Mouse (Mus musculus): ENCODE measurements around the gene Rasa4. TPM values are rescaled to one million over a fixed set of nuclear protein-coding genes. Genes with fewer than 3 reads are reported as not detected.
A peak's percentile ranks its signal among the peaks of the same experiment; 100 is the strongest.

The Rasa4 gene
- polyA plus RNA-seq, 1 experiment from 2014 or later: 10.4 TPM

DNA sequence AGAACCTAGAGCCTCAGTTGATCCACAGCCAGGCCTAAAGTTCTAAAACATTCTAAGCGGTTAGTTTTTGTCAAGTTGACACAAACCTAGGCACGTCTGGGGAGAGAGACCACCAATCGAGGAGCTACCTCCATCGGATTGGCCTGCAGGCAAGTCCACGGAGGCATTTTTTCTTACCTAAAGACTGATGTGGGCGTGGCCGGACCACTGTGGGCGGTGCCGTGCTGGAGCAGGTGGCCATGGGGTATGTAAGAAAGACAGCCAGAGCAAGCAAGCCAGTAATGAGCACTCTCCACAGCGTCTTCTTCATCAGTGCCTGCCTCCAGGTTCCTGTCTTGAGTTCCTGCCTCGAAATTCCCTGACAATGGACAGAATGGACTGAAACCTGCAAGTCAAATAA, 10.2 kb upstream of the Rasa4 start:
- Histone ChIP-seq H3K4me2 (no peak overlapping the region), H3K4me3 (replicated peaks) (no peak overlapping the region), H3K27me3 (replicated peaks) (no peaks in the 10 kb centered on the region), H3K9ac (no peak overlapping the region), H3K27ac (no peak overlapping the region), H3K9me3 (no peaks in the 10 kb centered on the region), H3K4me1 (peaks cover 6% of the 10 kb centered on the region; the same call in 1 of the 2 replicates), H3K36me3 (no peaks in the 10 kb centered on the region)
- WGBS: 66% methylated on average over 11 of the region's 11 CpGs
- no peak for ATAC-seq (ENCODE audit: insufficient read depth, low FRiP score, low read depth)

DNA sequence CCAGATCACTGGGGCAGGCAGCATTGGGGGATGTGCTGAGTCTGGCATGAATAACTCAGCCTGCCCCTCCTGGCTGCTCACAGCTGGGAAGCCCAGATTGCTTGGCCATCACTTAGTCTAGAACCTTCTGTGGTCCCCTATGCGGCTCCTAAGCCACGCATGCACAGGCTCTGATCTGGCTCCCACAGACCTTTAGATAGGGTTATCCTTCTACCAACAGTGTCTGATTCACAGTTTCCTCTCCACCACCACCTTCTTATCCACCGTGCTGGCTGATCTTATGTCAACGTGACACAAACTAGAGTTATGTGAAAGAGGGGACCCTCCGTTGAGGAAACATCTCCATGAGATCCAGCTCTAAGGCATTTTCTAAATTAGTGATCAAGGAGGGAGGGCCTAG, 8.6 kb upstream of the Rasa4 start:
- no peaks in the 10 kb centered on the region for H3K27me3 ChIP-seq (replicated peaks)
- no peaks in the 10 kb centered on the region for H3K36me3 ChIP-seq
- H3K9ac ChIP-seq: no peak overlapping the region
- H3K4me3 ChIP-seq (replicated peaks): no peak overlapping the region
- peaks cover 6% of the 10 kb centered on the region; the same call in 1 of the 2 replicates for H3K4me1 ChIP-seq
- ATAC-seq (ENCODE audit: insufficient read depth, low FRiP score, low read depth): no peak
- H3K4me2 ChIP-seq: no peak overlapping the region
- 89% methylated on average over 5 of the region's 5 CpGs for WGBS
- no peak overlapping the region for H3K27ac ChIP-seq
- H3K9me3 ChIP-seq: no peaks in the 10 kb centered on the region

DNA sequence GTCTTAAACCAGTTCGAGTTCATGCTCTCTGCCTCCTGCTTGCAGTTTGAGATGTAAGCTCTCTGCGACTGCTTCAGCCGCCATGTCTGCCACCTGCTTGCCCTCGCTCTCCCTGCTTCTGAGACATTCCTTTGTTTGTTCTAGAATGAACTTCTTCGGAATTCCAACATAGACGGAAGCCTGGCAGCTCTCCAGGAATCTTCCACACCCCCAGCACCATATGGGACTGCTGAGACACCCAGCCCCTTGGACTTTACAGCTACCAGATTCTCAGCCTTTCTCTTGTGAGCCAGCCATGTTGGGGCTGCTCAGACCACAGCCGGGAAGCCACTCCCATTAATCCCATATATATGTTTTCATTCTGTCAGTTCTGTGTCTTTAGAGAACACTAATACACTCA, 7.4 kb upstream of the Rasa4 start:
- H3K27ac ChIP-seq: no peak overlapping the region
- H3K4me2 ChIP-seq: no peak overlapping the region
- peaks cover 6% of the 10 kb centered on the region; the same call in 1 of the 2 replicates for H3K4me1 ChIP-seq
- H3K27me3 ChIP-seq (replicated peaks): no peaks in the 10 kb centered on the region
- no peaks in the 10 kb centered on the region for H3K36me3 ChIP-seq
- H3K4me3 ChIP-seq (replicated peaks): no peak overlapping the region
- ATAC-seq (ENCODE audit: insufficient read depth, low FRiP score, low read depth): no peak
- H3K9me3 ChIP-seq: no peaks in the 10 kb centered on the region
- WGBS: 24% methylated on average over 7 of the region's 7 CpGs
- H3K9ac ChIP-seq: no peak overlapping the region

DNA sequence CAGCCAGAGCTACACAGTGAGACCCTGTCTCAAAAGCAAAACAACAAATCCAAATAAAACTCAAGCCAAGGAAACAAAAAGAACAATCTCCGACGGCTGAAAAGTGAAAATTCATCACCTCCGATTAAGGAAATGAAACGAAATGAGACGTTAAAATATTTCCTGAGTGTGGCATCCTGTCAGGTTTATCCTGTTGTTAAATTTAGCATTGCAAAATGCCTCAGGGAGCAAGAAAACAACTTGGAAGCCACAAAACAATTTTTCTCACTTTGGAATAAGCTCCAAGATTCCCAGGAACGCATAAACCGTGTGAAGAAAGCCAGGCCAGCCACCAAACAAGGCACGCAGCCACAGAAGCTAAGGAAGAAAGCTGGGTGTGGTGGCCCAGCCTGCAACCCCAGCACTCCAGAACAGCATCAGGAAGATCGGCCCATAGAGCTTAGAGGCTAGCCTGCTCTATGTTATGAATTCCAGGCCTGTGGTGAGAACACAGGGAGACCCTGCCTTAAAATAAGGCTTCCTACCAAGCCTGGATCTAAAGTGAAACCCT, 6.6 kb upstream of the Rasa4 start:
- H3K27ac ChIP-seq: peak overlapping the region; percentile 23; the same call in 1 of the 2 replicates
- H3K4me1 ChIP-seq: peaks cover 6% of the 10 kb centered on the region; the same call in 1 of the 2 replicates
- no peak overlapping the region for H3K4me2 ChIP-seq
- no peaks in the 10 kb centered on the region for H3K27me3 ChIP-seq (replicated peaks)
- H3K9ac ChIP-seq: no peak overlapping the region
- no peaks in the 10 kb centered on the region for H3K36me3 ChIP-seq
- WGBS: 73% methylated on average over 9 of the region's 9 CpGs
- H3K9me3 ChIP-seq: no peaks in the 10 kb centered on the region
- H3K4me3 ChIP-seq (replicated peaks): no peak overlapping the region
- ATAC-seq (ENCODE audit: insufficient read depth, low FRiP score, low read depth): no peak

DNA sequence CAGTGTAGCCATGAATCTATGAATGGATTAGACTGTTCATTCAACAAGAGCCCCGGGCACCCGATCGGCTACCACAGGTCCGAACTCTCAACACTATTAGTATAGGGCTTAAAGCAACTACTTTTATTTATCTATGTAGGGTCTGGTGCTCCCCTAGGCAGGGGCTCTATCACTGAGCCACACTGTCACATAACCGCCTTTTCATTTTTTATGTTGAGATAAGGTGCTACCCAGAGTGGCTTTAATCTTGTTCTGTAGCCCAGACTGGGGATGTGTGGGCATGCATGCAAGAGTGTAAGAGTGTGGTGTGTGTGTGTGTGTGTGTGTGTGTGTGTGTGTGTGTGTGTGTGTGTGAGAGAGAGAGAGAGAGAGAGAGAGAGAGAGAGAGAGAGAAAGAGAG, 5.6 kb upstream of the Rasa4 start:
- ATAC-seq (ENCODE audit: insufficient read depth, low FRiP score, low read depth): no peak
- Histone ChIP-seq H3K36me3 (no peaks in the 10 kb centered on the region), H3K9ac (no peak overlapping the region), H3K27me3 (replicated peaks) (no peaks in the 10 kb centered on the region), H3K4me1 (peaks cover 6% of the 10 kb centered on the region; the same call in 1 of the 2 replicates), H3K27ac (no peak overlapping the region), H3K9me3 (no peaks in the 10 kb centered on the region), H3K4me3 (replicated peaks) (no peak overlapping the region), H3K4me2 (no peak overlapping the region)
- WGBS: 85% methylated on average over 5 of the region's 5 CpGs

GRCm38 (mm10) chr5:136082345-136082744, 1.4 kb upstream of the Rasa4 start:
- Histone ChIP-seq H3K27me3 (replicated peaks) (no peaks in the 10 kb centered on the region), H3K36me3 (no peaks in the 10 kb centered on the region), H3K9me3 (no peaks in the 10 kb centered on the region), H3K4me3 (replicated peaks) (no peak overlapping the region), H3K4me2 (no peak overlapping the region), H3K4me1 (peaks cover 15% of the 10 kb centered on the region), H3K27ac (no peak overlapping the region), H3K9ac (no peak overlapping the region)
- ATAC-seq (ENCODE audit: insufficient read depth, low FRiP score, low read depth): no peak
- WGBS: 82% methylated on average over 4 of the region's 4 CpGs

GRCm38 (mm10) chr5:136084144-136084881, 597 bp downstream of the Rasa4 start:
- Histone ChIP-seq H3K27me3 (replicated peaks) (no peaks in the 10 kb centered on the region), H3K4me1 (peaks cover 15% of the 10 kb centered on the region), H3K9me3 (no peaks in the 10 kb centered on the region), H3K9ac (peak overlapping the region; percentile 50), H3K4me3 (replicated peaks) (peak overlapping the region; percentile 63), H3K36me3 (no peaks in the 10 kb centered on the region), H3K4me2 (peak overlapping the region; percentile 95), H3K27ac (no peak overlapping the region)
- no peak; the same call in 1 of the 2 replicates for ATAC-seq (ENCODE audit: insufficient read depth, low FRiP score, low read depth)
- 2% methylated on average over 23 of the region's 23 CpGs for WGBS

GRCm38 (mm10) chr5:136084891-136085651, 1.4 kb downstream of the Rasa4 start:
- H3K9ac ChIP-seq: no peak overlapping the region
- no peak overlapping the region for H3K27ac ChIP-seq
- peak overlapping the region; percentile 63 for H3K4me3 ChIP-seq (replicated peaks)
- H3K27me3 ChIP-seq (replicated peaks): no peaks in the 10 kb centered on the region
- peaks cover 15% of the 10 kb centered on the region for H3K4me1 ChIP-seq
- no peaks in the 10 kb centered on the region for H3K9me3 ChIP-seq
- WGBS: 25% methylated on average over 21 of the region's 21 CpGs
- peak overlapping the region; percentile 95 for H3K4me2 ChIP-seq
- H3K36me3 ChIP-seq: no peaks in the 10 kb centered on the region
- ATAC-seq (ENCODE audit: insufficient read depth, low FRiP score, low read depth): no peak

GRCm38 (mm10) chr5:136086290-136086689, 2.6 kb downstream of the Rasa4 start:
- Histone ChIP-seq H3K4me2 (no peak overlapping the region), H3K27me3 (replicated peaks) (no peaks in the 10 kb centered on the region), H3K27ac (no peak overlapping the region), H3K9me3 (no peaks in the 10 kb centered on the region), H3K4me3 (replicated peaks) (no peak overlapping the region), H3K4me1 (peaks cover 15% of the 10 kb centered on the region), H3K36me3 (no peaks in the 10 kb centered on the region), H3K9ac (no peak overlapping the region)
- no peak for ATAC-seq (ENCODE audit: insufficient read depth, low FRiP score, low read depth)
- 91% methylated on average over 8 of the region's 8 CpGs for WGBS

- Histone ChIP-seq H3K4me3 (replicated peaks) (no peak overlapping the region), H3K27me3 (replicated peaks) (no peaks in the 10 kb centered on the region), H3K4me2 (no peak overlapping the region), H3K9me3 (no peaks in the 10 kb centered on the region), H3K4me1 (peaks cover 15% of the 10 kb centered on the region), H3K27ac (no peak overlapping the region), H3K9ac (no peak overlapping the region), H3K36me3 (no peaks in the 10 kb centered on the region)
- 21% methylated on average over 14 of the region's 14 CpGs for WGBS
- ATAC-seq (ENCODE audit: insufficient read depth, low FRiP score, low read depth): no peak
Measured at GRCm38 (mm10) chr5:136088821-136089575, 5.3 kb downstream of the Rasa4 start.

DNA sequence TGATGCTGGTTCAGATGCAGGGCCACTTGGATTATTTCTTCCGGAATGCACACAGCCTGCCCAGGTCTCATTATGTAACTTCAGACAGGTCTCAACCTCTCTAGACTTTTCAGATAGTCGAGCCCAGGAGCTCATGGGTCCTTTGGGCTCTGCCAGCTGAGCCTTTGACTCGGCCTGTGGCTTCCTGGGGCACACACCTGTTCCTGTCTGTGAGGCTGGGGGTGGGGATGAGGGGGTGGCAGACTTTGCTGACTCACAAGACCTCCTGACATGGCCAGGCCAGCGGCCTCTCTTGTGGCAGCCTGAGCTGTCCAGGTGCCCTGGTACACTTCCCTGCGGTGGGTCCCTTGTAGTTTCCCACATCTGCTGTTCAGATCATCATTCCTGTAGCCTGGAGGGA, 8.2 kb downstream of the Rasa4 start:
- no peaks in the 10 kb centered on the region for H3K36me3 ChIP-seq
- H3K27me3 ChIP-seq (replicated peaks): no peaks in the 10 kb centered on the region
- 66% methylated on average over 5 of the region's 5 CpGs for WGBS
- no peaks in the 10 kb centered on the region for H3K4me1 ChIP-seq
- H3K4me3 ChIP-seq (replicated peaks): no peak overlapping the region
- no peak overlapping the region for H3K27ac ChIP-seq
- H3K9ac ChIP-seq: no peak overlapping the region
- no peak for ATAC-seq (ENCODE audit: insufficient read depth, low FRiP score, low read depth)
- H3K9me3 ChIP-seq: no peaks in the 10 kb centered on the region
- no peak overlapping the region for H3K4me2 ChIP-seq
